Mouse (Mus musculus): ENCODE measurements around the gene Reps2.

GRCm38 (mm10) chrX:162635159-162635558 is 8.3 kb downstream of the Reps2 start:
- TF ChIP-seq CTCF (IDR thresholded peaks at IDR 0.05) (no peak), EP300 (IDR thresholded peaks at IDR 0.05) (no peak)

Measured in lung, postnatal 0 days (tissue).